Mouse (Mus musculus): Measurements from ENCODE around the gene Ggt6. TPM values are rescaled to one million over a fixed set of nuclear protein-coding genes. Genes with fewer than 3 reads are reported as not detected.

The Ggt6 gene
- under 1 TPM in 1 of 2 experiments, not detected in 1; 0.23 TPM for total RNA-seq (2021)
- long read RNA-seq, experiment 1 = 0 reads
- long read RNA-seq, experiment 2 = 0 reads

- no peak for DNase-seq (ENCODE audit: low spot score in 2 of 2)
These were observed at the start of gene Ggt6 for GRCm38 (mm10) chr11:72434963-72435693. Ggt6 (plus strand) TSS chr11:72435526.

- no peak for DNase-seq (ENCODE audit: low spot score in 2 of 2)
These were observed 47.2 kb upstream of the Ggt6 start for GRCm38 (mm10) chr11:72388113-72388529.

- DNase-seq (ENCODE audit: low spot score in 2 of 2) = no peak
These were observed 45.8 kb upstream of the Ggt6 start for GRCm38 (mm10) chr11:72389407-72390142.

GRCm38 (mm10) chr11:72391181-72391580 is 44.1 kb upstream of the Ggt6 start:
- no peak for DNase-seq (ENCODE audit: low spot score in 2 of 2)

- no peak for DNase-seq (ENCODE audit: low spot score in 2 of 2)
These were observed 42.1 kb upstream of the Ggt6 start for GRCm38 (mm10) chr11:72393243-72393642.

GRCm38 (mm10) chr11:72393669-72394068 is 41.7 kb upstream of the Ggt6 start:
- DNase-seq (ENCODE audit: low spot score in 2 of 2) = no peak

GRCm38 (mm10) chr11:72394694-72395093 is 40.6 kb upstream of the Ggt6 start:
- DNase-seq (ENCODE audit: low spot score in 2 of 2) = no peak

- DNase-seq (ENCODE audit: low spot score in 2 of 2) = no peak
These were observed 39.7 kb upstream of the Ggt6 start for GRCm38 (mm10) chr11:72395652-72396051.

GRCm38 (mm10) chr11:72396621-72397020 is 38.7 kb upstream of the Ggt6 start:
- DNase-seq (ENCODE audit: low spot score in 2 of 2) = no peak

- DNase-seq (ENCODE audit: low spot score in 2 of 2) = no peak
These were observed 38.3 kb upstream of the Ggt6 start for GRCm38 (mm10) chr11:72397072-72397471.

- DNase-seq (ENCODE audit: low spot score in 2 of 2) = no peak
These were observed 37.4 kb upstream of the Ggt6 start for GRCm38 (mm10) chr11:72397811-72398525.

GRCm38 (mm10) chr11:72401068-72401467 is 34.3 kb upstream of the Ggt6 start:
- no peak for DNase-seq (ENCODE audit: low spot score in 2 of 2)

- DNase-seq (ENCODE audit: low spot score in 2 of 2) = no peak
These were observed 33.3 kb upstream of the Ggt6 start for GRCm38 (mm10) chr11:72402017-72402416.

- no peak for DNase-seq (ENCODE audit: low spot score in 2 of 2)
These were observed 32.4 kb upstream of the Ggt6 start for GRCm38 (mm10) chr11:72402969-72403368.

- no peak for DNase-seq (ENCODE audit: low spot score in 2 of 2)
These were observed 29.8 kb upstream of the Ggt6 start for GRCm38 (mm10) chr11:72405532-72405931.

GRCm38 (mm10) chr11:72406079-72406675 is 29.1 kb upstream of the Ggt6 start:
- no peak for DNase-seq (ENCODE audit: low spot score in 2 of 2)

GRCm38 (mm10) chr11:72407081-72407480 is 28.2 kb upstream of the Ggt6 start:
- DNase-seq (ENCODE audit: low spot score in 2 of 2) = no peak

- DNase-seq (ENCODE audit: low spot score in 2 of 2) = no peak
These were observed 27.8 kb upstream of the Ggt6 start for GRCm38 (mm10) chr11:72407574-72407973.

GRCm38 (mm10) chr11:72408451-72409170 is 26.7 kb upstream of the Ggt6 start:
- no peak for DNase-seq (ENCODE audit: low spot score in 2 of 2)

- no peak for DNase-seq (ENCODE audit: low spot score in 2 of 2)
These were observed 25.5 kb upstream of the Ggt6 start for GRCm38 (mm10) chr11:72409649-72410385.

Data from left cerebral cortex, adult 18-20 months (tissue).